Mouse (Mus musculus) liver, embryonic 14.5 days (tissue): ENCODE measurements at regions not wholly inside any gene's neighbourhood (a gene's known extent, or its start where the extent isn't known, plus 50 kb on each side); places are given as distances from the start of the nearest gene placed in this dataset.

Experiments
- CTCF ChIP-seq: IDR thresholded peaks from 2 replicates; pipeline ENCODE4 v1.5.1; 2016; ENCODE audit warnings: antibody characterized with exemption, low read depth, control low read depth
- EP300 ChIP-seq: IDR thresholded peaks from 2 replicates; pipeline ENCODE4 v1.6.1; 2016; ENCODE audit warnings: antibody characterized with exemption, low read depth

DNA sequence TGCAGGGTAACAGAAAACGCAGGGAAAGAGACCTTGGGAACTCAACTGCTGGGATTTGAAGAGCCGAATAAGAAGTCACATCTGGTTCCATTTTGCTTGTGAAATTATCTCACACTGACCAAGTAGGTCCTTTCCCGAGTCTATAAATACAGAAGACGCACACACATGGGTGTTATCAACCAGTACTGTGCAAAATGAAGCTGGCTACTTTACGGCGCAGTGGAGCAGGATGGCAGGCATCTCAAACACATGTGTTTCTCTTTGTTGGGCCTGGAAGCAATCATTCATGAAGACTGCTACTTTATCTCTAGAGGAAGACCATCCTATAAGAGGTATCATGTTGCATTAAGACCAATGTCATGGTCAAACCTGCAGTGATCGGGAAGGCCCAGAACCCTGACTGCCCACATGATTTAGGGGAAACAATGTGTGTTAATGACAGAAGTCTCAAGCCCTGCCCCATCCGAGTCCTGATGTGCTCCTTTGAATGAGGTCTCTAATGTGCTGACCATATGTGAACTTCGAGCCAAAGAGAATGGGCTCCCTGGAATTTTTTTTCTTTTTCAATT lies 63.2 kb downstream of the E030025P04Rik start:
- TF ChIP-seq CTCF (no peak), EP300 (no peak)
